Mouse (Mus musculus): ENCODE data around the gene Cyp2a5.
"Not testable (repeated sequence)": the region's sequence is repeated elsewhere in the genome, so short reads cannot be mapped to it uniquely, and the experiment has no call there.

GRCm38 (mm10) chr7:26843400-26843799 lies 8.3 kb downstream of the Cyp2a5 start:
- not testable (repeated sequence) for TF ChIP-seq CTCF (IDR thresholded peaks at IDR 0.05; ENCODE audit: extremely low read depth, insufficient read depth, insufficient read length, insufficient replicate concordance); POLR2A (IDR thresholded peaks at IDR 0.05; ENCODE audit: low read depth, low read length)
